Mouse (Mus musculus): ENCODE results near the gene Mex3a.
A peak's percentile ranks its signal among the peaks of the same experiment; 100 is the strongest.

Gene Mex3a

DNA sequence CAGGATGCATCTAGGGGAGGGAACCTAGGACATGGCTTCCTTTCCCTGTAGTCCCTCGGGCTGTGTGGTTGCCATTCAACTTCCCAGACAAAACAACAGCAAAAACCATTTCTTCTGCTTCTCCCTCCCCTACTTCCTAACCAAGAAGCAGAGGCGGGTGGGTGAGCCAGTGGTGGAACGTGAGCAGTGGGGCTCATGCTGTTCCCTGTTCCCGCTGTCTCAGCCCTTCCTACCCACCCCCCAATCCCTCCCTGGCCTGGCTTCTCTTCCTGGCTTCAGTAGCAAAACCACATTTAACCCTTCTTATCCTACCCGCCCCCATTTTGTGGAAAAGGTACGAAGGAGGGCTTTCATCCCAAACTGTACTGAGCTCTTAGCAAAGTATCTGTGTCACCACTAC is 27.1 kb upstream of the Mex3a start:
- no peak for DNase-seq (ENCODE audit: low spot score in 2 of 2)

DNA sequence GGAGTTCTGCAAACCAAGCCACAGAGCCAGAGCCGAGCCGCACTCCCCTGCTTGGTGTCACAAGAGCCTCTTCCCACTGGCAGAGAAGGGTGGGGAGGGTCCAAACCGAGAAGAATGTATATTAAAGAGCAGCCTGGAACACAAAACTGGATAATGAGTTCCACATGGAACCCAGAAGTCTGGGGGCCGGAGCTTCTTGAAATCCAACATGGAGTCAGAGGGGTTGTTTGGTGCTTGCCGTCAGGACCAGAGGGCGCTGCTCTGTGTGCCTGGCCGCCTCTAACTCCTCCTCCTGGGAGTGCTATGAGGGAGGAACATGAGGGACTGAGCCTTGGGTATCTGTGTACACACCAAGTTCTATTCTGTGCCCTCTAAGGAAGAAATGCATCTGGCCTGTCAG is 26.4 kb upstream of the Mex3a start:
- DNase-seq (ENCODE audit: low spot score in 2 of 2) = no peak

GRCm38 (mm10) chr3:88509250-88509649 is 22.9 kb upstream of the Mex3a start:
- DNase-seq (ENCODE audit: low spot score in 2 of 2) = no peak

DNA sequence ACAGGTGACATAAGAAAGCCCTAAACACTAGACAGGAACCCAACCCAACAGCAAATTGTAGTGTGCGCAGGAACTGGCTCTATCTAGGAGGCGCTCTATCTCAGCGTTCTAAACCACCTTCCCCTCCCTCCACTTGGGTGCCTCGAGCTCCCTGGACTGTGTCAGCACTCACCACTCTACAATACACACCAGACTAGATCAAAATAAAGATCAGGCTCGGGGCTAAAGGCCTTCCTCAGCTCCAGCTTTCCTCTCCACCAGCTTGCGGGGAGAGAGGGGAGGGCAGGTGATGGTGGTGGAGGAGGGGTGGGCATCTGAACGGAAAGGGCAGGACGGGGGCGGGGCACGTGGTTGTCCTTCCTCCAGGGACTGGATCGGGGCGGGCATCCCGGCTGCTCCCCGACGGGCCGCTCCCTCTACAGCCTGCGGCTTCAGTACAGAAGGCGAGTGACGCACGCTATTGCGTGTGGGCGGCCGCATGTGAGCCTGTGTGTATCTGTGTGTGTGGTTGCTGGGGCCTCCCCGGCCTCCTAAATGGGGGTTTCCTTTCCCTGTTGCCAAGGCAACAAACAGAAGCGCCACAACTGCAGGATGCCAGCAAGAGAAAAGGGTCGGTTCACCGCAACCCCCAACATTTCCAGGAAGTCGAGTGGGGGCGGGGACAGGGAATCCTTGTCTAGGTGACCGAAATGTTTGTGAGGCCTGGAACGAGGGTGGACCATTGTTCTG is 22.3 kb upstream of the Mex3a start, which contains the start of gene Lmna:
Gene Lmna (minus strand): TSS at position 265 of the 729 bp plus-strand sequence.
- peak; percentile 94 to 95 for DNase-seq (ENCODE audit: low spot score in 2 of 2)

- DNase-seq (ENCODE audit: low spot score in 2 of 2) = no peak
Measured at GRCm38 (mm10) chr3:88510421-88511289, 21.5 kb upstream of the Mex3a start.

DNA sequence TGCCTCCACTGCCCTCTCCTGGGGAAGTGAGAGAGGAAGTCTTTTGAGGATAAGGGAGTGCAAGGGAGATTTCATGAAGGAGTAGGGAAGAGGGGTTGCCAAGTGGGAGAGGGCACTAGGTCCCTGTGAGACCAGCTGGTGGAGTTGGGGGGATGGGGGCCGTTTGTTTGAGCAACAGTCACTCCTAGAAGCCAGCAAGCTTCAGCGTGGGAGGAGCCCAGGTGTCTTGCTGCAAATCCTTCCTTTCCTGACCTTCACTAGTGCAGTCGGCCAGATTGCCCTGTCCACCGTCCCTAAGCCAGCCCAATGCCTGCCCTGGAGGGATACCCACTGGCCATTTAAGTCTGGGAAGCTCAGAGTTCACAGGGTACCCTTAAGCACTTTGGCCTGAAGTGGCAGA is 20.6 kb upstream of the Mex3a start:
- no peak for DNase-seq (ENCODE audit: low spot score in 2 of 2)

DNA sequence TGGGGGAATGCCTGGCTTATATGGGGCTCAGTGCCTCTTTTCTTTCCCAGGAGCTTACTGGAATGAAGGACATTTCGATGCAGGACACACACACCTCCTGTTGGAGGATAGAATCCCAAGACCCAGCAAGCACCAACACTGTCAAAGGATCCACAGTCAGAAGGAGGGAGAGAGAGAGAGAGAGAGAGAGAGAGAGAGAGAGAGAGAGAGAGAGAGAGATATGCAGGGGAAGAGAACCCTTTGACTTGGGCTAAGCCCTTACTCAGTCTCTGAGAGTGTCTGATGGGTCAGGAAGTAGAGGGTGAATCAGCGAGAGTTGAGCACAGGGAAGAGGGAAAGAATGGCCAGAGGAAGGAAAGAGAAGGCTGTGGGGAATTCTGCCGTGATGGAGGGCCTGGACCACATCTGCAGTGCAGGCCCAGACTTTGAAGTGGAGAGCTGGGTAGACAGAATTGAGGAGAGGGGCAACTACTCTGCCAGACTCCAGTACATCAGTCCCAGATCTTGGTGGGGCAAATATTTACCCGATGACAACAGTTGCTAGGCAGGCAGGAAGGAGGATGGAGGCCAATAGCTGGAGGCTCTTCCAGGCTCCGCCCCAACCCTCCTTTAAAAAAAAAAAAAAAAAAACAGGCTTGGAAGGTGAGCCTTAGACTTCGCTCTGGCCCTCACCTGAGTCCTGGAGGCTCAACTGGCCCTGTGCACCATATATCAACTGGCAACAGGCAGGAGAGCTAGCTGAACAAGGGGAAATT is 19.9 kb upstream of the Mex3a start:
- no peak for DNase-seq (ENCODE audit: low spot score in 2 of 2)

DNA sequence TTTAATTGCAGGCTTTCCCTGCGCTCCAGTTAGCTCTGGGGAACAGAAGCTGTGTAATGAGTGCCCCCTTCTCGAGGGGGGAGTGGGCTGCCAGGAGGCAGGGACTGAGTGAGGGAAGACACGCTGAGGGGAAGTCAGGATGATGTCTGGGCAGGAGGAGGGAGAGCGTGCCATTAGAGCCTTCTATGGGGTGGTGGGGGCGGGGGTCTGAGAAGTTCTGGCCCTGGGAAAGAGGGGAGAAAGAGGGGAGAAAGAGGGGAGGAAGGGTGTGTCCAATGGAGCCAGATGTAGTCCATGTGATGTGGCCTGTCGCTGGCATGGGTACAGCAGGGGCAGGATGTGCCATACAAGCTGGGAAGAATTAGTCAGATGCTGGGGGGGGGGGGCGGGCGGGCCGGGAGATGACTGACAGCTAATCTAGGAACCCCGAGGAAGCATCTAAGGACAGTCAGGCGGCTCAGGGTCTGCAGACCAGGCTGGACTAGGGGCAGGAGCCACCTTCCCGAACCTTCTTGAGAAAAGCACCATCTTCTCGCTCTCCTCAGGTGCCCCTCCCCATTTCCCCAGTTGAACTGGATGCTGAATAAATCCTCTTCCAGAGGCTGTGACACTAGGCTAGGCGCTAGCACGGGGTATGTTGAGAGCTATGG is 19.2 kb upstream of the Mex3a start:
- DNase-seq (ENCODE audit: low spot score in 2 of 2) = no peak

DNA sequence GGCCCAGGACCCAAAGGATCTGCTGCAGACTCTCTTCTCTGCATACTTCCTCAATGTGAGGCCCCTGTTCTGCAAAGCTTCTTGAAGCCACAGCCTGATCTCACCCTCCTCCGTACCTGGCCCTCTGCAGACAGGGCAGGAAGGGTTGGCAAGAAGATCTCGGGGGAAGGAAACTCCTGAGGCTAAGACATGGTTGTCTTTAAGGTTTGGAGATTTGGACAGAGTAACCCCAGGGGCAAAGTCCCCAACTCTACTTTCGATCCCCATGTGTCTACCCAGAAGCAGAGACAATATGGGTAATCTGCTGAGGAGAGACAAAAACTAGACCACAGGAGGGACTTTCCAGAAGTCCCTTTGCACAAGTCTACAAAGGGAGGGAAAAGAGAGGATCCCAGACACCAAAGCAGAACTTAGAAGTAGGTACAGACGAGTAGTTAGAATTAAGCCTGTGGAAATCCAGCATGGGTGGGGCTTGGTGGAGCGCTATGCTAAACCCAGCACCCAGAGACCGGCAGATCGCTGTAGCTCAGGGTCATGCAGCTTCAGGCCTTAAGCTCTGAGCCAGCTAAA is 18.6 kb upstream of the Mex3a start:
- no peak for DNase-seq (ENCODE audit: low spot score in 2 of 2)

DNA sequence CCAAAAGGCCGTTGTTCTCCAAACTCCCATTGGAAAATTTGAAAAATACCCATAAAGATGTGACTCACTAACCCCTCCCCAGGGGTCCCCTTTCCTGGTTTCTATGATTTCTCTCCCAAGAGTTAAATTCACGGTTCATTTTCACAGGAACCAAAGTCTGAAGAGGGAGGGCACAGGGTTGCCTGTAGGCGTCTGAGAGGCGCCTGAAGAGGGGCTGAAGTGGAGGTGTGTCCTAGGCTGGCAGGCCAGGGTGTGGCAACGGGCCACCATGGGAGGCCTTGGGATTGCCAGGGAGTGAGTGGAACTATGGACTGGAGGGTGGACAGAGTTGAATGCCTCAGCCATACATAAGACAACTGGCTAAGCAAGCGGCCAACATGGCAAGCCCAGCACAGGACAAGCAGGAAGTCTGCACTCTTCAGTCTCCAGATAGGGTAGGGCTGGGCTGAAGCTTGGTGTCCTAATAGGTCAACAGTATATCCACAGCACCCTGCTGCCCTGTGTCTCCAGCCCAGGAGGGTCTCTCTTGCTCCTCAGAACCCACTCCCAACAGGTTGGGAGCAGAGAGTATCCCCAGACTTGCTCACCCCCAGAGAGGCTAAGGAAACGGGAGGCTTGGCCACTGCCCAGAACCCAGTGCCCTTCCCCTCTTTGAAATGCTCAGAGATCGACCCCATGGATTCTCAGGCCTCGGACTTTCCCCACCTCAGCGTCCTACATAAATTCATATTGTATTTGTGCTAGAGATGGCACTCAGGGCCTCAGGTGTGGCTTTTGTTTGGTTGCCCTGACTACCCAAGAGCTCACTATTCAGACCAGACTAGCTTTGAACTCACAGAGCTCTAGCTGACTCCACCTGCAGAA is 17.7 kb upstream of the Mex3a start:
- DNase-seq (ENCODE audit: low spot score in 2 of 2) = no peak

GRCm38 (mm10) chr3:88515095-88515386 is 17.2 kb upstream of the Mex3a start:
- DNase-seq (ENCODE audit: low spot score in 2 of 2) = no peak

- no peak for DNase-seq (ENCODE audit: low spot score in 2 of 2)
Measured at GRCm38 (mm10) chr3:88516407-88516806, 15.8 kb upstream of the Mex3a start.

- DNase-seq (ENCODE audit: low spot score in 2 of 2) = no peak
Measured at GRCm38 (mm10) chr3:88518411-88518810, 13.8 kb upstream of the Mex3a start.

GRCm38 (mm10) chr3:88520078-88520477 is 12.1 kb upstream of the Mex3a start:
- no peak for DNase-seq (ENCODE audit: low spot score in 2 of 2)

DNA sequence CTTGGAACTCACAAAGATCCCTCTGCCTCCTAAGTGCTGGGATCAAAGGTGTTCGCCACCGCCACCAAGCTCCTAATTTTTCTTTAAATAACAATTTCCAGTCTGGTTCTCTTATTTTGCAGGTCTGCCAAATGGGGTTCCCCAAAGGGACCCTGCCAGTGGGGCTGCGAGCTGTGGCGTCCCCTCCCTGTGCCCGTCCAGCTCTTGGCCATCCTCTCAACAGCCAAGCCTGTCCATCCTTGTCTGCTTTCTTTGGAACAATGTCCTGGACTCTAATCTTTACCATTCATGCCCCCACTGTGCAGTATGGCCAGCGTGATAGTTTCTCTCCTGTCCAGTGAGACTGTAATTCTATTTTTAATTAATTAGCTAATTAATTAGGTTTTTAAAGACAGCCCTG is 11.0 kb upstream of the Mex3a start:
- no peak for DNase-seq (ENCODE audit: low spot score in 2 of 2)

DNA sequence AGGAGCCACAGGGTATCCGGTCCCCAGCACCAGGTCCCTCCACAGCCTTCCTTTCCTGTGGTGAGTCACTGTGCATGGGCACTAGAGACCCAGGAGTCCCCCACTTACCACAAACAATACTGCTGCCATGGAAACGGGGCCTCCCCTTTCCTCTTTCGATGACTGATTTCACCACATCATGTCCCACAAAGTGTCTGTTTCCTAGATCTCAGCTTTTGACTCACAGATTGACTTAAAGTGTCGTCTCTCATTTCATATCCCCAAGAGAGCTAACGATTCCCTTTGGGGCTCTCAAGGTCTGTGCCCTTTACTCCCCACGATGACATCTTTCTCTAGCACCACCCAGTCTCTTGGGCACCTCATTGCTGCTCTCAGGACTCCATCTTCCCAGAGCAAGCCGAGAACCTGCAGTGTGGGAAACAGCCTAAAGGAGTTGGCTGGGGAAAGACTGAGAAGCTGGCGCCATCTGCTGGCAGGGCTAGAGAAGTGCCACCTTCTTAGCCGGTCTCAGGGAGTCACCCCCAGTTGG is 10.3 kb upstream of the Mex3a start:
- DNase-seq (ENCODE audit: low spot score in 2 of 2) = peak in 1 of 2 experiments; percentile 35

DNA sequence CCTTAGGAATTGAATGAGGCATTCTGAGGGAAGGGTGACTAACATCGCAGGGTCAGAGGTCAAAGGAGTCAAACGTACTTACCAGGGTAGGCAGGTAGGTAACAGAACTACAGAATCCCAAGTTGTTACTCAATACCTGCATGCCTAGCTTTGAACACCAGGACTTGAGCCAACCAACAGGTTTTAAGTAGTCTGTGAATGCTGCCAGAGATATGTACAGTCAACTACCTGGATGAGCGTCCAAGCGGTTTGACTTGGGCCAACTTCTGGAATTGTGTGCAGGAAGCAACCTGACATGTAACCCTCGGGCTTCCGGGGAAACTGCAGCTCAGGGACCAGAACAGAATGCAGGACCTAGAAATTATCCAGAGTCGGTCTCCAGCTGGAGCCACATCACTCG is 9.2 kb upstream of the Mex3a start:
- DNase-seq (ENCODE audit: low spot score in 2 of 2) = no peak

- no peak for DNase-seq (ENCODE audit: low spot score in 2 of 2)
Measured at GRCm38 (mm10) chr3:88525021-88525420, 7.2 kb upstream of the Mex3a start.

DNA sequence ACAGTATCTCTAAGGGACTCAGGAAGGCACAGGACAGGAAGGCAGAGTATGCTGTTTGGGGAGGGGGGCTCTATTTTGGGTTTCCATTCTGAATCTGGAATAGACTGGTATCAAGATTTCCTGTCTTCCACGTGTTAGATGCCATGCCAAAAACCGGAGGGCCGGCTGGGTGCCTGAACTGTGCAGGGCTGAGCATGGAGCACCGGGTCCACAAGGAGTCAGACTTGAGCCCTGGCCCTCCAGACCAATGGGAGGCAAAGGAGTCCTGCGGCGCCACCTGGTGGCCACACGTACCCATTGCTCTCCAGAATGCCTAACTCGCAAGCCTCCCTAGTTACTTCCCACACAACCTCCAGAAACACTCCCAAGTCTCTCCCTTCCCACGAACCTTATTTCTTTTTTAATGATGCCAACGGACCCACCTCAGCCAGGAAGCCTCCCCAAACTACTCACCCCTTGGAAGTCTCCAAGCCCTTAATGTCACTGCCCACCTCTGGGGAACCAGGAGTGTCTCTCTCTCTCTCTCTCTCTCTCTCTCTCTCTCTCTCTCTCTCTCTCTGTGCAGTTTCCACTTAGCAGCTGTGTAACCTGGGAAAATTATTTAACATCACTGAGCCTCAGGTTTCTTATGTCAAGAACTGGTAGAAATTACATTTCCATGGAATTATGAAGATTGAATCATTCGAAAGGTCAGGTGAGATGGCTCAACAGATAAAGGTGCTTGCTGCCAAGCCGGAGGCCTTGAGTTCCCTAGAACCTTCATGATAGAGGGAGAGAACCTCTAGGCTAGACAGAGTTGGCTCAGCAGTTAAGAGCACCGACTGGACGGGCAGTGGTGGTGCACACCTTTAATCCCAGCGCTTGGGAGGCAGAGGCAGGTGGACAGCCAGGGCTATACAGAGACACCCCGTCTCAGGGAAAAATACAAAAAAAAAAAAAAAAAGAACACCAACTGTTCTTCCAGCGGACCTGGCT is 5.8 kb upstream of the Mex3a start:
- DNase-seq (ENCODE audit: low spot score in 2 of 2) = peak; percentile 57 to 68
